Mouse (Mus musculus) heart, postnatal 10 days (tissue): ENCODE data around the gene Junb. TPM values are rescaled to one million over a fixed set of nuclear protein-coding genes. Genes with fewer than 3 reads are reported as not detected.
A peak's percentile ranks its signal among the peaks of the same experiment; 100 is the strongest.

ENCODE experiments used
- DNase-seq, 2 experiments: peaks; one replicate each; pipeline ENCODE4 v3.0.0; 2021
- intact Hi-C: fragments of 180-260 bp; cut with DNase I; formaldehyde crosslinking; loops from one replicate; pipeline ENCODE4 v1.15.1; 2025
- total RNA-seq, 2 experiments: library from RNA; stranded (reverse); gene quantifications; 2 replicates each; pipeline ENCODE4 v1.2.3; 2021

Junb gene
- 10 to 100 TPM; 12.6 to 12.7 TPM for total RNA-seq

DNA sequence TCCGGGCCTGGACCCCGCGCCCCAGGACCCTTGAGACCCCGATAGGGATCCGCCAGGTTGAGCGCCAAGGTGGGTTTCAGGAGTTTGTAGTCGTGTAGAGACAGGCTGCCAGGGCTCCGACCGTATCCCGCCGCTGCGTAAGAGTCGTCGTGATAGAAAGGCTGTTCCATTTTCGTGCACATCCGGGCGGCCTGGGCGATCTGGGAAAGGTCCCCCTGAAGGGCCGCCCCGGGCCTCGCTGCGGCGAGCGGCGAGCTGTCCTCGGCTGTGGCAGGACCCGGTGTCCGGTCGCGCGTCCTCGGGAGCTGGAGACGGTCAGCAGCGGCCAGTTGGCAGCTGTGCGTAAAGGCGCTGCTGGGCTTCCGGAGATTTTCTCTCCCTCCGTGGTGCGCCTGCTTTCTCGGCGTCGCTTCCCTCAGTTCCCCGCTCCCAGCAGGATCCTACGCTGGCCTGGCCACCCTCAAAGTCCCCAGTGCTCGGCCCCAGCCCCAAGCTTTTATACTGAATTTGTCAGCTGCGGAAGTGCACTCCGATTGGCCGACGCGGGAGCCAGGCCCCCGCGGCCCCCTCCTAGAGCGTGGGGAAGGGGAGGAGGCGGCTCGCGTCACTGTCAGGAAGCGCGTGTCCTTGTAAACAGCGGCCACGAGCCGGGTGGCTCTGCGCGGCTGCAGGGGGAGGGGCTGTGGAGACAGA is at the start of gene Junb:
TSS of gene Junb (minus strand) at position 471 of the 693 bp plus-strand sequence.
- intact Hi-C loops: loop anchor here (5.0 kb wide), 1 partner anchor 316 kb away; the partner anchor contains the start of gene Ier2
- DNase-seq: peak; percentile 96

DNA sequence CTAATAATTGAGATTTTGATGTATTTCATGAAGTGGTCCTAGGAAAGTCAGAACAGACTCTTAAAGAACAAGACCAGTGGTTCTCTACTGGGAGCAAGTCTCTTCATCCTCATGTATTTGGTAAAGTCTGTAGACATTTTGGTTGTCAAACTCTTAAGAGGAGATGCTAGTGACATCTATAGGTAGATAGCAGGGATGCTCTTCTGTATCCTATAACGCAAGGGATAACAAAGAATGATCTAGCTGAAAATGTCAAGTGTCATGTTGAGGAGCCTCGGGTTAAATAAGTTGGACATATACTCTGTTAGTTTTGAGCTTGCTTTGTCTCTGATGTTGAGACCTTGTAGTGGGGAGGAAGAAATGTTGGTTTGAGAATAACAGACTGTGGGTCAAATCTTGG is 49.4 kb upstream of the Junb start:
- no peak for DNase-seq
- intact Hi-C loops: loop anchor here (1.0 kb wide), 1 partner anchor 8 kb away; the partner anchor contains the start of gene Tnpo2

DNA sequence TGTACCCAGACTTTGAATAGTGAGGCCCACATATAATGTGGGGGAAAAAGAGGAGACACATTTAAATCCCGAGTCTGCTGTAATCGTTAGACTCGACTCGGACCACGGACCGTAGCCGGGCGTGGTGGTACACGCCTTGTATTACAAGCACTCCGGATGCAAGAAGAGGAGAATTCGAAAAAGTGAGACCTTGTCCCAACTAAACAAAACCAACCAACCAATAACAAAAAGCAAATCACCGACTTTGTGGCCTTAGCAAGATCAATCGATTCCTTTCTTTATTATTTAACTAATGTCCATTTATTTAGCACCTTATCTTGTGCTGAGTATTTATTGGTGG is 49.0 kb upstream of the Junb start:
- intact Hi-C loops: loop anchor here (1.0 kb wide), 1 partner anchor 9 kb away; the partner anchor contains the start of gene Tnpo2

DNA sequence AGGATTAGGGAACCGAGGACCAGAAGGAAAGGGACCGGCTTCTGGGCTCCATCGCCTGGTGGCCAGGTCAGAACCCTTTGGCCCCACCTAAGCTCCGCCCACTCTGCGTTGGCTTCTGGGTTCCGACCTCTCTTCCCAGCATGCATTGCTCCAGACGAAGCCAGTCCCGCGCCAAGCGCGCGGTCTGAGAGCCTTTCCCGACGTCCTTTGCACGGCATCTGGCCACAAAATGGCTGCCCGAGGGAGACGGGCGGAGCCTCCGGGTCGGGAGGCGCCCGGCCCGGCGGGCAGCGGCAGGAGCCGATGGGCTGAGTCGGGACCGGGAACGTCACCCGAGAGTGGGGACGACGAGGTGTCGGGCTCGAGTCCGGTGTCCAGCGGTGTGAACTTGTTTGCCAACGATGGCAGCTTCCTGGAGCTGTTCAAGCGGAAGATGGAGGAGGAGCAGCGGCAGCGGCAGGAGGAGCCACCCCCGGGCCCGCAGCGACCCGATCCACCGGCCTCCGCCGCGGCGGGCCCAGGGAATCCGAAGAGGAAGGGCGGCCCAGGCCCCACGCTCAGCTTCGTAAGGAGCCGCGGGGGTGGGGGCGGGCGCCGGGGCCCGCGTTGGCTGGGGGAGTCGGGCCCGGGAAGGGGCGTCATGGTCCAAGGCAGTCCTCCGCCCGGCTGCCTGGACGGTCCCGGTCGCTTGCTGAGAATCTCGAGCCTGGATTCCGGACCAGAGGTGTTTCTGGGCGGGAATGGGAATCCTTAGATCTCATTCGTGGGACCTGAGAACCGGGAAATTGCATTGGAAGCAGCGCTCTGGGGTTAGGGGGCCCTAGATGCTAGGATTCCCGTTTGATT is 48.4 kb upstream of the Junb start, which contains the start of gene Trir:
TSS of gene Trir (plus strand) at position 154 of the 846 bp plus-strand sequence.
- peak; percentile 98 to 99 for DNase-seq
- intact Hi-C loops: loop anchor here (1.0 kb wide), 1 partner anchor 9 kb away; the partner anchor contains the start of gene Tnpo2

More for the DNA sequence above, 49.0 kb upstream of the Junb start:
- peak in 1 of 2 experiments; percentile 23 for DNase-seq

DNA sequence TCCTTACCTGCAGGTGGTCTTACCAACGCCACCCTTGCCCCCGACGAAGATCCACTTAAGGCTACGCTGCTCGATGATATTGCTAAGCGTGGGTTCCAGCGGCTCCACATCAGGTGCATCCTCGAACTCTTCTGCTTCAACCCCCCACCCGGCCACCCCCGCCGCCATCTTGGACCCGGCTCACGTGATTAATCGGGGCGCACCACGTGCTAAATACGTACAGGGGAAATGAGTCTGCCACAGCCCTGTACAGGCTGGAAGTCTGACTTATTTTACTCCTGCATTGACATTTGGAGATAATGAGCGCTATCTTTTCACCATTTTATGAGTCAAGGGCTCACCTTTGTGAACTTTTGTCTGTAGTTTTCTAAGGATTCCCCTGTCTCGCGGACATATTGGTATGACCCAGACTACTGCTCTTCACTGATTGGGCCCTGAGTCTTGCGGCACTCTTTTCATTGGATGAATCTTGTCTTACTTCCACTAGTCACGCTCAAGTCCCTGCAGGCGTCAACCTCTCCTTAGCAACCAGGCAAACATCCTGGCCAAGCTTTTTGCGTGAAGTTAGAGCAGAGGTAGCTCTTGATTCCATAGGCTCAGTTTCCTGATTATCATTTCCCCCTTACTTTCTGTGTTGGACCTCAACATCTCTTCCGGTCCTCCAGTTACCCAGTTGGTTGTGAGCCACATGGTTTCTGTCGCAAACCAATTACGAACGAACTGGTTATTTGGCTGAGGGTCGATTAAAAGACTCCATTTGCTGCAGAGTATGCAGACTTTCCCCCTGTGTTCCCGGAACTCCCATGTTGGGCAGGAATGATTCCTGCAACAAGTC is 46.8 kb upstream of the Junb start, which contains the start of gene Asna1:
TSS of gene Asna1 (minus strand) at position 184 of the 835 bp plus-strand sequence.
- peak; percentile 89 to 90 for DNase-seq
- intact Hi-C loops: loop anchor here (2.0 kb wide), 1 partner anchor 51 kb away; no protein-coding TSS in a partner anchor

DNA sequence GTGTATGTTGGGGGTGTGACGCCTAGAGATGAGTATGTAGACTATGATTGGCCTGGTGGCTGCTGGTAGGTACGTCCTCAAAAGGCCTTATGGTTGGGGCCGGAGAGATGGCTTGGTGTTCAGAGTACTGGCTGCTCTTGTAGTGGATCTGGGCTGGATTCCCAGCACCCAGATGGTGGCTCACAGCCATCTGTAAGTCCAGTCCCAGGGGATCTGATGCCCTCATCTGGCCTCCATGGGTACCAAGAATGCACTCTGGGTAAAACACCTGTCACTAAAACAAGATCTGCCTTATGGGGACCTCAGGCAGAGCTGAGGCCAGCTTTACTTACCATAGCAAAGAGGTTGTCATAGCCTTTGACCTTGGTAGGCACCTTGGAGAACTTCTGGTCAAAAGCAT is 45.3 kb upstream of the Junb start:
- intact Hi-C loops: loop anchor here (2.0 kb wide), 1 partner anchor 49 kb away; no protein-coding TSS in a partner anchor
- no peak for DNase-seq

DNA sequence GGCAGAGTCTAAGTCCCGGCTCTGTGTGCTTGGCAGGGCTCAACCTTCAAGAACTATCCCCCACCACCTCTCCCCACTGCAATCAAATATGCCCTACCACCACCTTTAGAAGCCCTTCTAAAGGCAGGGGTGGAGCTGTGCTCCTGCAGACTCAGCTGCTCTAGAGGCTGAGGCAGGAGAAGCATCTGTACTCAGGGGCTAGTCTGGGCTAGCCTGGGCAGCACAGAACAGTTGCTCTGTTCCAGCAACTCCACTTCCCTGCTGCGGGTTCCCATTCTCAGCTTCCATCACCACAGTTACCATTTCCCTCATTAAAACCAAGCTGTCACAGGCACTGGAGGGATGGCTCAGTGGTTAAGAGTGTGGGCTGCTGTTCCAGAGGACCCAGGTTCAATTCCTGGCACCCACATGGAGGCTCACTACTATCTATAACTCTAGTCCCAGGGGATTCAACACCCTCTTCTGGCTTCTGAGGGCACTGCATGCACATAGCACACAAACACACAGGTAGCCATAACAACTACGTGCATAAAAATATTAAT is 43.1 kb upstream of the Junb start:
- intact Hi-C loops: no loop called here

DNA sequence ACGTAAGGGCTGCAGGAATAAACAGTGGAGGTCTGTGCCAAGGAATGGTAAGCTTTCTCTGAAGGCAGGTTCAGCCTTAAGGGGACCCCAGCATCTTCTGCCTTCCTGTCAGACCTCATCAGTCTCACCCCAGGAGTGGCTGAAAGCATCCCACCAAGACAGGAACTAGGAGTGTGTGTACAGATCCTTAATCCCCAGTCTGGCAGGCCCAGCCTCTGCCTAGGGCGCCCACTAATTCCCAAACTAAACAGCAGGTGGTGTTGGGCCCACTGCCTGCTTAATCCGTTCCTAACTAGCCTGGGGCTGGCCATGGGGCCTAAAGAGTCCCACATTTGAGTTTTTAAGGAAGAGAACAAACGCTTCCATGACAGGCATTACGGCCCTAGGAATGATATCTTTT is 38.7 kb upstream of the Junb start:
- intact Hi-C loops: no loop called here
- DNase-seq: no peak

More for the DNA sequence above, 43.1 kb upstream of the Junb start:
- no peak for DNase-seq

DNA sequence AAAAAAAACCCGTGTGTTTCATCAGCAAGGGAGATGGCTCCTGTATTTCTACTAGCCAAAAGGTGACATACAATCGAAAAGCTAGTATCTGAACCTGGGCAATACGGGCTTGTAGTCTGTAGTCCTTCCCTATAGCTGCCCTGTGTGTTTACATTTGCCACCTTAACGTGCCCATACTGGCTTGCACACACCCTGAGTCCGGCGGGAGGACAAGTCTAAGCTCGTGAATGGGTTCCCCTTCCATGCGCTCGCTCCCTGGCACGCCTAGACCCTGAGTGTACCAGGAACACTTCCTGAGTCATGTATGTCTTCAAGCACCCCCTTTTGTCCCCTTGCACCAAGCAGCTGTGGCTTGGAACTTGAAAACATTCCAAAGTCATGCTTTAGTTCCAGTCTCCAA is 38.2 kb upstream of the Junb start:
- no peak for DNase-seq
- intact Hi-C loops: no loop called here

DNA sequence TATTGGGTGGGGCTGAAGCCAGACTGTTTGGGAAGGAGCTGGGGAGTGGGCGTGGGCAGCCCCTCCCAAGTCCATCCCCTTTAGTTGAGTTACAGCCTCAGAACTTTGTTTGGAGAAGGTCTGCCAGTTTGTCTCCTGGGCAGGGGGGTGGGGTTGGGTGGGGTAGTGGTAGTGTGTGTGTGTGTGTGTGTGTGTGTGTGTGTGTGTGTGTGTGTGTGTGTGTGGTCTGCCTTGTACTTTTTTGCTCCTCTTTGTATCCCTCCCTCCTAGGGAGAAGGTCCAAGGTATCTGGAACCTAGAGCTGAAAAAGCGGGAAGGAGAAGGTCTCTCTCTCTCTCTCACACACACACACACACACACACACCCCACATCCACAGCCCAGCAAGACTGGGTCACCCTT is 35.9 kb upstream of the Junb start, which contains the start of gene Best2:
TSS of gene Best2 (minus strand) at position 101 of the 400 bp plus-strand sequence.
- no peak for DNase-seq
- intact Hi-C loops: no loop called here

DNA sequence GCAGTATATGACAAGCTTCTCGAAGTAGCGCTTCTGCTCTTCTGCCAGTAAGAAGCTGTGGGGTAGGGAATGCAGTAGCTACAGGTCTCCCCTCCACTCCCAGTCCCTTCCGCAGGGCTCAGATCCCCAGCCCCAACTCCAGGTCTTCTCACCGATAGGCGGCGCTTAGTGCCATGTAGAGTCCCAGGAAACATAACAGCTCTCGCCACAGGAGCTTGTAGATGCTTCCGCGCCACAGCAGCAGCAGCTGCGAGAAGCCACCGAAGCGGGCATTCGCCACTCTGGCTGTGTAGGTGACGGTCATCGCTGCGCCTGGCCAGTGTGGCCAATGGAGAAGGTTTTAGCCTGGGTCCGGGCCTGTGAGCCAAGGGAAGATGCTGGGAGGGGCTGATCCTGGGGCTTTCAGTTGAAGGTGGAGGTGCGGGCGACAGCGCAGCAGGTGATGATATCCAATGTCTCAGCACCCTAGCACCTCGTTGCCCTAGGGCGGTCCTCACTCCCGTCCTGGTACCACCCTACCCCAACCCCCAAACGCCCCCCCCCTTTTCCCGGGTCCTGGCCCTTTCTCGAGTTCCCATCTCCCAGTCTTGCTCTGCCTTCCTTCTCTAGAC is 34.8 kb upstream of the Junb start:
- intact Hi-C loops: loop anchor here (1.0 kb wide), 1 partner anchor 19 kb away; no protein-coding TSS in a partner anchor
- DNase-seq: peak; percentile 56 to 68

DNA sequence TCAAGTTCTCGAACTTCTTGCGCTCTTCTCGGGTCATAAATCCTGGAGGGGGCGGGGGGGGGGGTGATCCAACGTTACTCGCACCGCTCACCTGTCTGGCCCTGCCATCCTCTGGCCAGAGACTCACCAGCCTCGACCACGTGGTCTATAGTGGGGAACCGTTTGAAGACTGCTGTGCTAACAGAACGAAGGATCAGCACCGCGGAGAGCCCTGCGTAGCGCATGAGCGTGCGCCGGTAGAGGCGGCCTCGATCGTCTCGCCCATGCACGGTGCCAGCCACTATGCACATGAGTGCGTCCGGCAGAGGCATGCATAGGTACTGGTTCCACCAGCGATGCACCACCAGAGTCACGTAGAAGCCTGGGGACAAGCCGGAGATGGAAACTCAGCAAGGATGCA is 32.7 kb upstream of the Junb start:
- DNase-seq: no peak
- intact Hi-C loops: no loop called here

DNA sequence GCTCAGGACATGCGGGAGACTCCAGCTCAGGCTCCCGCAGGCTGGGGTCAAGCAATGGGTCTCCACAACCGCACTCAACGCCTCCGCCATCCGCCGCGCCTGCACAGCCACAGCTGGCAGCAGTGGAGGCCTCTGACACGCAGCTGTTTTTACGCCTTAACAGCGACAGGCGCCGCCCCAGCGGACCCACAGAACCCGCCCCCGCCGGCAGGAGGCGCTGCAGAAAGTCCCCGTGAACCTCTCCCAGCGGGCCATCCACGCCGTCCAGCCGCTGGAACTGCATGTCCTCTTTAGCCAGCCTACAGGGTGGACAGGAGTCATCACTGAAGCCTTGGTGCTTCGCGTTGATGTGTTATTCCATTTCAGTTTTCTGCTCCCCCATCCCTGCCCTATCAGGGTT is 29.2 kb upstream of the Junb start:
- intact Hi-C loops: no loop called here
- DNase-seq: peak in 1 of 2 experiments; percentile 62

DNA sequence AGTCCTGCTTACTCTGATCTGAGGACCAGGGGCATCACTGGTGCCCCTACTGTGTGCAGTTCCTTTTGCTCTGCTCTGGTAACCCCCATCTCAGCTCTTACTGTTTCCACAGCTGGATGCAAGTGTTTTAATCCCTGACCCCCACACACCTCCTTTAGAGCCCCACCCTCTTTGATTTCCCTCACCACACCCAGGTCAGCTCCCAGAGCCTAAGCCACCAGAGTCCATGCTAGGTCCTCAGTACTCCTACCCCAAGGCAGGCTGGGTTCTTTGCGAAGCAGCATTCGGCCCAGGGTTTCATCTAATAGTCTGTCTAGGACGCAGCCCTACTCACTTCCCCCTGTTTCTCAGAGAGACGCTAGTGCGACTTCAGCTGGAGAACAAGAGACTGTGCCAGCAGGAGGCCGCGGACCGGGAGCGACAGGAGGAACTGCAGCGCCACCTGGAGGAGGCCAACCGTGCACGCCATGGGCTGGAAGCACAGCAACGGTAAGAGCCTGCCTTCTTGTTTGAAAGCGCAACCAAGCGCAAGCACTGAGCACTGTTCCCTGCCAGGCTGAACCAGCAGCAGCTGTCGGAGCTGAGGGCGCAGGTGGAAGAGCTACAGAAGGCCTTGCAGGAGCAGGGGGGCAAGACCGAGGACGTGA is 19.3 kb upstream of the Junb start:
- intact Hi-C loops: loop anchor here (1.0 to 5.0 kb wide), 2 partner anchors 40 to 69 kb away; no protein-coding TSS in a partner anchor
- DNase-seq: peak; percentile 91 to 93

DNA sequence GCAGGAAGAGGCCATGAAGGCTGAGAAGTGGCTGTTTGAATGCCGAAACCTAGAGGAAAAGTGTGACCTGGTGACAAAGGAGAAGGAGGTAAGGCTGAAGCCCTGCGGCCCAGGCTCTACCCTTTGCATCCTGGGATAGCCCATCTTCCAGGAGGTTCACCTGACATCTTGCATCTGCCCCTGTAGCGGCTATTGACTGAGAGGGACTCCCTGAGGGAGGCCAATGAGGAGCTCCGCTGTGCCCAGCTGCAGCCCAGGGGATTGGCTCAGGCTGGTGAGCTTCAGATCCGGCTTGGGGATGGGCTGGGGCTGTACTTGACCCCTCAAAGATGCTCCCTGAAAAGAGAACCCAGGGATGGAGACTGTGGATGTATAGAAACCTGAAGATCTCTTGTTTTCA is 18.5 kb upstream of the Junb start:
- intact Hi-C loops: loop anchor here (5.0 kb wide), 1 partner anchor 40 kb away; no protein-coding TSS in a partner anchor
- DNase-seq: no peak

DNA sequence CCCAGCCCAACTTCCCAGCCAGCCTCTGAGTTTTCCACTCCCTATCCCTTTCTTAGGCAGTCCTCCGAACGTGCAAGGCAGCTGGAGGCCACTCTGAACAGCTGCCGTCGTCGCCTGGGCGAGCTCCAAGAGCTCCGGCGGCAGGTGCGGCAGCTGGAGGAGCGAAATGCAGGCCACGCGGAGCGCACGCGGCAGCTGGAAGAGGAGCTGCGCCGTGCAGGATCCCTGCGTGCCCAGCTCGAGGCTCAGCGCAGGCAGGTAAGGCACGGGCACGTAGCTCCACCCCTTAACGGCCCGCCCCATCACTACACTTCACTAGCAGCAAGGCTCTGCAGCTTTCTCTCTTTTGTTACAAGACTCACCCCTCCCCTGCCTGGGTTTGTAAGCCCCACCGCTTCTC is 17.2 kb upstream of the Junb start:
- no peak for DNase-seq
- intact Hi-C loops: loop anchor here (5.0 kb wide), 1 partner anchor 38 kb away; no protein-coding TSS in a partner anchor

DNA sequence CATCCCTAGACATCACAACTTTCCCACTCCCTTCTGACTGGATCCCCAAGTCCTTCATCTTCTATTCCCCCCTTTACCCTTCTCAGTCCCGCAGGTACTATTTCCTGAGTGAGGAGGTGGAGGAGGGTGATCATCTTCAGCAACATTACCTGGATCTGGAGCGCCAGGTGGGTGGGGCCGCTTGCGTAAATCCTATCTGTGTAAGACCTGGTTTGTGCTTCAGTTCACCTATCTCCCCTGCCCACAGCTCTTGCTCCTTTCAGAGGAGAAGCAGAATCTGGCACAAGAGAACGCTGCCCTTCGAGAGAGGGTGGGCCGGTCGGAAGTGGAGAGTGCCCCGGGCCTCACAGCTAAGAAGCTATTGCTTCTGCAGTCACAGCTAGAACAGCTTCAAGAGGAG is 15.9 kb upstream of the Junb start:
- intact Hi-C loops: loop anchor here (1.0 kb wide), 1 partner anchor 19 kb away; no protein-coding TSS in a partner anchor
- no peak for DNase-seq

DNA sequence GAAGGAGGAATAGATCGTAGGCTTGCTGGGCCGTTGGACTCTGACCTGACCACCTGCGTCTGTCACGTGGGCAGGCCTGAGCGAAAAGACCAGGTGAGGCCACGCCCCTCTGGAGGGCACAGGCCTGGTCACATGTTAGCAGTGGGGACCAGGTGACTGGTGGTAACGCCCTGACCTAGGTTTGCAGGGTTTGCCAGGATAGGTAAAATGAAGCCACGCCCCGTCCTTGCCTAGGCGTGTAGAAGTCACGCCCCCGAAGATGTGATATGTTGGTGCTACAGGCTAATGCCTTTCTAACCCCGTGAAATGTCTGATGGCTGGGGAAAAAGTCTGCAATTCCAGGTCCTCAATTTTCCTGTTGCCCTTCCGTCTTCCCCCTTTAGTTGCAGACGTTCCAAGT is 12.3 kb upstream of the Junb start:
- DNase-seq: no peak

DNA sequence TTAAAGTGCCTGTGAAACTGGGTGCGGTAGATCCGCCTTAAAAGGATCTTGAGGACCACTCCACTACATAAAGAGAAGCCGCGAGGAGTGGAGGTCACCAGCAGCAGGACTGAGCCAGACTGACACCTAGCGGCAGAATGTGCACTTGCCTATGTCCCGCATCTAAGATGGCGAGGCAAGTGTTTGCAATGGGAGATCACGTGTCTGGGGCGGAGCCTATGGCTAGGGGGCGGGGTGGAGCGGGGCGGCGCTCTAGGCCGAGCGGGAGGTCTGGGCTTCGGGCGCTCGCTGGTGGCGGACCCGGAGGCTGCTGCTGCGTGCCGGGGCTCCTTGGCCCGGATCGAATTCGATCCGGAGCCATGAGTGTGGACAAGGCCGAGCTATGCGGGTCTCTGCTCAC is 11.8 kb upstream of the Junb start, which contains the start of gene Hook2:
TSS of gene Hook2 (plus strand) at position 255 of the 400 bp plus-strand sequence.
- peak; percentile 98 to 99 for DNase-seq
- intact Hi-C loops: loop anchor here (1.0 kb wide), 1 partner anchor 16 kb away; no protein-coding TSS in a partner anchor

More for the DNA sequence above, 12.3 kb upstream of the Junb start:
- intact Hi-C loops: loop anchor here (1.0 kb wide), 1 partner anchor 17 kb away; no protein-coding TSS in a partner anchor
